Mouse (Mus musculus): ENCODE data around the gene Lpp.

GRCm38 (mm10) chr16:24941306-24942160, 548.2 kb downstream of the Lpp start:
- TF ChIP-seq CTCF (IDR thresholded peaks at IDR 0.05; ENCODE audit: low read depth, low read length) (no peak), POLR2A (IDR thresholded peaks at IDR 0.05; ENCODE audit: borderline replicate concordance, low read depth, low read length) (no peak)

Data from bone marrow macrophage, adult 2 months (primary cell).